Mouse (Mus musculus) CH12.LX (cell line): ENCODE data around the gene Srsf6.

Experiments used
- CTCF ChIP-seq, 2 experiments: IDR thresholded peaks in 1 of 2; conservative IDR thresholded peaks in 1 of 2; 2 replicates each; pipeline ENCODE4 v1.5.1; 2011 to 2012; ENCODE audit warnings: low read depth in 2 of 2, low read length in 2 of 2, improper control_type of control experiment in 1 of 2, inconsistent platforms in 1 of 2, mild to moderate bottlenecking in 1 of 2, moderate library complexity in 1 of 2
- HCFC1 ChIP-seq: IDR thresholded peaks from 2 replicates; pipeline ENCODE4 v1.6.1; 2012; ENCODE audit warnings: low read depth, mild to moderate bottlenecking, inconsistent platforms, low read length, improper control_type of control experiment
- KAT2A ChIP-seq: IDR thresholded peaks from 2 replicates; pipeline ENCODE4 v1.6.1; 2012; ENCODE audit warnings: low read length, improper control_type of control experiment, inconsistent platforms; ENCODE audit not compliant: insufficient replicate concordance
- MAFK ChIP-seq: IDR thresholded peaks from 2 replicates; pipeline ENCODE4 v1.6.1; 2011; ENCODE audit warnings: low read length, improper control_type of control experiment; ENCODE audit not compliant: insufficient replicate concordance
- POLR2A ChIP-seq: IDR thresholded peaks from 2 replicates; pipeline ENCODE4 v1.6.1; 2011; ENCODE audit warnings: low read depth, mild to moderate bottlenecking, improper control_type of control experiment, low read length
- USF2 ChIP-seq: conservative IDR thresholded peaks from 2 replicates; pipeline ENCODE4 v1.6.1; 2011; ENCODE audit warnings: low read depth, low read length, improper control_type of control experiment
- ZNF384 ChIP-seq: IDR thresholded peaks from 2 replicates; pipeline ENCODE4 v1.6.1; 2012; ENCODE audit warnings: low read depth, low read length, improper control_type of control experiment, inconsistent platforms

- TF ChIP-seq MAFK (no peak), CTCF (conservative IDR thresholded peaks at IDR 0.05 in 1 of 2, IDR thresholded peaks at IDR 0.05 in 1 of 2; ENCODE audit: low read depth in 2 of 2, low read length in 2 of 2) (no peak), ZNF384 (no peak), HCFC1 (no peak), POLR2A (no peak), KAT2A (no peak), USF2 (no peak)
Observed at GRCm38 (mm10) chr2:162930516-162931122, 709 bp upstream of the Srsf6 start.
